Mouse (Mus musculus) midbrain, embryonic 15.5 days (tissue): ENCODE results near the gene Glp1r. TPM values are rescaled to one million over a fixed set of nuclear protein-coding genes. Genes with fewer than 3 reads are reported as not detected.

Source experiments
- ATAC-seq: fragments of 200-750 bp; cut with Nextera tagmentation; replicated peaks from 2 replicates; pipeline ENCODE4 v1.8.0; 2017; ENCODE audit warnings: moderate TSS enrichment
- H3K27ac ChIP-seq: fragments of 300-500 bp; sonication (generic); 2 replicates; pipeline ENCODE4 v1.5.1; 2015; ENCODE audit warnings: mild to moderate bottlenecking, inconsistent platforms
- H3K27me3 ChIP-seq: fragments of 300-500 bp; sonication (generic); replicated peaks from 2 replicates; pipeline ENCODE4 v1.6.1; 2015; ENCODE audit warnings: inconsistent platforms
- H3K36me3 ChIP-seq: fragments of 300-500 bp; sonication (generic); replicated peaks from 2 replicates; pipeline ENCODE4 v1.6.1; 2015; ENCODE audit warnings: inconsistent platforms
- H3K4me1 ChIP-seq: fragments of 300-500 bp; sonication (generic); 2 replicates; pipeline ENCODE4 v1.6.1; 2015; ENCODE audit warnings: inconsistent platforms
- H3K4me2 ChIP-seq: fragments of 300-500 bp; sonication (generic); 2 replicates; pipeline ENCODE4 v1.6.1; 2015; ENCODE audit warnings: inconsistent platforms, mild to moderate bottlenecking, moderate library complexity
- H3K4me3 ChIP-seq: fragments of 300-500 bp; sonication (generic); 2 replicates; pipeline ENCODE4 v1.5.1; 2015; ENCODE audit warnings: mild to moderate bottlenecking, inconsistent platforms
- H3K9ac ChIP-seq: fragments of 300-500 bp; sonication (generic); 2 replicates; pipeline ENCODE4 v1.6.1; 2015; ENCODE audit warnings: mild to moderate bottlenecking, inconsistent platforms
- H3K9me3 ChIP-seq: fragments of 300-500 bp; sonication (generic); 2 replicates; pipeline ENCODE4 v1.6.1; 2016; ENCODE audit warnings: inconsistent platforms
- WGBS: fragments of 180-500 bp; shearing (Covaris S2); methylation state at CpG from one replicate; pipeline ENCODE4 v1.1.7; 2015; ENCODE audit warnings: mixed read lengths; 5-methylcytosine and 5-hydroxymethylcytosine counted together
- polyA plus RNA-seq: library from polyadenylated mRNA; unstranded; fragments of >200 nt; fragmentation: Nextera tagmentation; extraction: Ambion mirVana; gene quantifications from 2 replicates; pipeline ENCODE4 v1.2.1, GENCODE M21; 2015

Glp1r gene
- polyA plus RNA-seq, 1 experiment from 2014 or later: 0.71 TPM

GRCm38 (mm10) chr17:30930827-30931226 lies 29.2 kb downstream of the Glp1r start:
- WGBS: 84% methylated on average over 7 of the region's 7 CpGs
- no peak overlapping the region for H3K4me3 ChIP-seq
- no peaks in the 10 kb centered on the region for H3K9me3 ChIP-seq
- no peak overlapping the region for H3K9ac ChIP-seq
- no peaks in the 10 kb centered on the region for H3K27me3 ChIP-seq
- no peak overlapping the region for H3K27ac ChIP-seq
- no peak for ATAC-seq
- no peak overlapping the region for H3K4me2 ChIP-seq
- H3K36me3 ChIP-seq: no peaks in the 10 kb centered on the region
- no peaks in the 10 kb centered on the region for H3K4me1 ChIP-seq

- WGBS: 90% methylated on average over 5 of the region's 5 CpGs
- no peaks in the 10 kb centered on the region for H3K27me3 ChIP-seq
- no peaks in the 10 kb centered on the region for H3K9me3 ChIP-seq
- ATAC-seq: no peak
- no peak overlapping the region for H3K27ac ChIP-seq
- H3K9ac ChIP-seq: no peak overlapping the region
- H3K4me1 ChIP-seq: no peaks in the 10 kb centered on the region
- H3K4me3 ChIP-seq: no peak overlapping the region
- H3K4me2 ChIP-seq: no peak overlapping the region
- no peaks in the 10 kb centered on the region for H3K36me3 ChIP-seq
Measured at GRCm38 (mm10) chr17:30932836-30933235, 31.2 kb downstream of the Glp1r start.

- Histone ChIP-seq H3K27ac (no peak overlapping the region), H3K4me1 (no peaks in the 10 kb centered on the region), H3K4me3 (no peak overlapping the region), H3K4me2 (no peak overlapping the region), H3K9ac (no peak overlapping the region), H3K27me3 (no peaks in the 10 kb centered on the region), H3K36me3 (no peaks in the 10 kb centered on the region), H3K9me3 (no peaks in the 10 kb centered on the region)
- WGBS: 47% methylated on average over 5 of the region's 5 CpGs
- ATAC-seq: no peak
Measured at GRCm38 (mm10) chr17:30935301-30935700, 33.7 kb downstream of the Glp1r start.

GRCm38 (mm10) chr17:30938554-30938953 lies 36.9 kb downstream of the Glp1r start:
- Histone ChIP-seq H3K27me3 (no peaks in the 10 kb centered on the region), H3K9me3 (no peaks in the 10 kb centered on the region), H3K36me3 (no peaks in the 10 kb centered on the region), H3K9ac (no peak overlapping the region), H3K4me1 (no peaks in the 10 kb centered on the region), H3K4me3 (no peak overlapping the region), H3K27ac (no peak overlapping the region), H3K4me2 (no peak overlapping the region)
- WGBS: 56% methylated on average over 9 of the region's 9 CpGs
- no peak for ATAC-seq

- Histone ChIP-seq H3K27me3 (no peaks in the 10 kb centered on the region; the same call in 1 of the 2 replicates), H3K4me2 (no peak overlapping the region), H3K27ac (no peak overlapping the region), H3K9ac (no peak overlapping the region), H3K9me3 (no peaks in the 10 kb centered on the region), H3K4me3 (no peak overlapping the region), H3K4me1 (peaks cover 5% of the 10 kb centered on the region; the same call in 1 of the 2 replicates), H3K36me3 (no peaks in the 10 kb centered on the region)
- no peak for ATAC-seq
- 70% methylated on average over 1 of the region's 1 CpGs for WGBS
Measured at GRCm38 (mm10) chr17:30948382-30948781, 46.8 kb downstream of the Glp1r start.

GRCm38 (mm10) chr17:30950780-30951179 lies 49.2 kb downstream of the Glp1r start:
- Histone ChIP-seq H3K27ac (no peak overlapping the region), H3K4me3 (no peak overlapping the region), H3K4me1 (peaks cover 10% of the 10 kb centered on the region), H3K36me3 (no peaks in the 10 kb centered on the region), H3K4me2 (no peak overlapping the region), H3K27me3 (no peaks in the 10 kb centered on the region; the same call in 1 of the 2 replicates), H3K9me3 (no peaks in the 10 kb centered on the region), H3K9ac (no peak overlapping the region)
- WGBS: 3% methylated on average over 7 of the region's 7 CpGs
- no peak for ATAC-seq

- Histone ChIP-seq H3K9ac (no peak overlapping the region), H3K27me3 (no peaks in the 10 kb centered on the region; the same call in 1 of the 2 replicates), H3K36me3 (no peaks in the 10 kb centered on the region), H3K27ac (no peak overlapping the region), H3K4me2 (no peak overlapping the region), H3K9me3 (no peaks in the 10 kb centered on the region), H3K4me1 (peaks cover 10% of the 10 kb centered on the region), H3K4me3 (no peak overlapping the region)
- 54% methylated on average over 8 of the region's 8 CpGs for WGBS
- no peak for ATAC-seq
Measured at GRCm38 (mm10) chr17:30951600-30951999, 50.0 kb downstream of the Glp1r start.

GRCm38 (mm10) chr17:30954340-30954739 lies 52.7 kb downstream of the Glp1r start, which contains the start of gene Umodl1:
Gene Umodl1 (plus strand): TSS chr17:30954640.
- WGBS: 38% methylated on average over 10 of the region's 10 CpGs
- H3K4me1 ChIP-seq: peaks cover 10% of the 10 kb centered on the region
- H3K4me3 ChIP-seq: no peak within 1 kb of the TSS
- no peak for ATAC-seq
- H3K27me3 ChIP-seq: no peaks in the 10 kb centered on the region; the same call in 1 of the 2 replicates
- H3K27ac ChIP-seq: no peak within 1 kb of the TSS
- H3K9ac ChIP-seq: no peak within 1 kb of the TSS
- H3K9me3 ChIP-seq: no peaks in the 10 kb centered on the region
- no peak within 1 kb of the TSS for H3K4me2 ChIP-seq
- no peaks in the 10 kb centered on the region for H3K36me3 ChIP-seq

- no peaks in the 10 kb centered on the region for H3K27me3 ChIP-seq
- ATAC-seq: no peak
- H3K36me3 ChIP-seq: no peaks in the 10 kb centered on the region
- no peak overlapping the region for H3K9ac ChIP-seq
- no peak overlapping the region for H3K4me3 ChIP-seq
- WGBS: 84% methylated on average over 7 of the region's 7 CpGs
- no peaks in the 10 kb centered on the region for H3K9me3 ChIP-seq
- no peaks in the 10 kb centered on the region for H3K4me1 ChIP-seq
- H3K27ac ChIP-seq: no peak overlapping the region
- H3K4me2 ChIP-seq: no peak overlapping the region
Measured at GRCm38 (mm10) chr17:30961936-30962592, 60.4 kb downstream of the Glp1r start.

GRCm38 (mm10) chr17:30962880-30963279 lies 61.3 kb downstream of the Glp1r start:
- no peaks in the 10 kb centered on the region for H3K4me1 ChIP-seq
- no peaks in the 10 kb centered on the region for H3K36me3 ChIP-seq
- no peak overlapping the region for H3K27ac ChIP-seq
- H3K4me3 ChIP-seq: no peak overlapping the region
- H3K27me3 ChIP-seq: no peaks in the 10 kb centered on the region
- WGBS: 40% methylated on average over 2 of the region's 2 CpGs
- ATAC-seq: no peak
- H3K9me3 ChIP-seq: no peaks in the 10 kb centered on the region
- no peak overlapping the region for H3K4me2 ChIP-seq
- H3K9ac ChIP-seq: no peak overlapping the region

- H3K4me1 ChIP-seq: no peaks in the 10 kb centered on the region
Measured at GRCm38 (mm10) chr17:30969983-30970382, 68.4 kb downstream of the Glp1r start.

GRCm38 (mm10) chr17:30971877-30972276 lies 70.3 kb downstream of the Glp1r start:
- no peaks in the 10 kb centered on the region for H3K36me3 ChIP-seq
- ATAC-seq: no peak
- H3K9ac ChIP-seq: no peak overlapping the region
- no peaks in the 10 kb centered on the region for H3K9me3 ChIP-seq
- H3K4me1 ChIP-seq: no peaks in the 10 kb centered on the region
- H3K27ac ChIP-seq: no peak overlapping the region
- no peak overlapping the region for H3K4me2 ChIP-seq
- 85% methylated on average over 7 of the region's 7 CpGs for WGBS
- H3K27me3 ChIP-seq: no peaks in the 10 kb centered on the region
- H3K4me3 ChIP-seq: no peak overlapping the region

More at GRCm38 (mm10) chr17:30969983-30970382, 68.4 kb downstream of the Glp1r start:
- Histone ChIP-seq H3K27me3 (no peaks in the 10 kb centered on the region), H3K36me3 (no peaks in the 10 kb centered on the region), H3K27ac (no peak overlapping the region), H3K9me3 (no peaks in the 10 kb centered on the region), H3K9ac (no peak overlapping the region), H3K4me3 (no peak overlapping the region), H3K4me2 (no peak overlapping the region)
- 62% methylated on average over 4 of the region's 4 CpGs for WGBS
- ATAC-seq: no peak

- no peaks in the 10 kb centered on the region for H3K9me3 ChIP-seq
- no peak overlapping the region for H3K9ac ChIP-seq
- no peak overlapping the region for H3K27ac ChIP-seq
- no peak for ATAC-seq
- no peaks in the 10 kb centered on the region for H3K4me1 ChIP-seq
- no peaks in the 10 kb centered on the region for H3K27me3 ChIP-seq
- H3K4me3 ChIP-seq: no peak overlapping the region
- H3K4me2 ChIP-seq: no peak overlapping the region
- WGBS: 83% methylated on average over 6 of the region's 6 CpGs
- no peaks in the 10 kb centered on the region for H3K36me3 ChIP-seq
Measured at GRCm38 (mm10) chr17:30973332-30973731, 71.7 kb downstream of the Glp1r start.
